Mouse (Mus musculus): ENCODE results near the gene Aurkb.

Gene Aurkb

DNA sequence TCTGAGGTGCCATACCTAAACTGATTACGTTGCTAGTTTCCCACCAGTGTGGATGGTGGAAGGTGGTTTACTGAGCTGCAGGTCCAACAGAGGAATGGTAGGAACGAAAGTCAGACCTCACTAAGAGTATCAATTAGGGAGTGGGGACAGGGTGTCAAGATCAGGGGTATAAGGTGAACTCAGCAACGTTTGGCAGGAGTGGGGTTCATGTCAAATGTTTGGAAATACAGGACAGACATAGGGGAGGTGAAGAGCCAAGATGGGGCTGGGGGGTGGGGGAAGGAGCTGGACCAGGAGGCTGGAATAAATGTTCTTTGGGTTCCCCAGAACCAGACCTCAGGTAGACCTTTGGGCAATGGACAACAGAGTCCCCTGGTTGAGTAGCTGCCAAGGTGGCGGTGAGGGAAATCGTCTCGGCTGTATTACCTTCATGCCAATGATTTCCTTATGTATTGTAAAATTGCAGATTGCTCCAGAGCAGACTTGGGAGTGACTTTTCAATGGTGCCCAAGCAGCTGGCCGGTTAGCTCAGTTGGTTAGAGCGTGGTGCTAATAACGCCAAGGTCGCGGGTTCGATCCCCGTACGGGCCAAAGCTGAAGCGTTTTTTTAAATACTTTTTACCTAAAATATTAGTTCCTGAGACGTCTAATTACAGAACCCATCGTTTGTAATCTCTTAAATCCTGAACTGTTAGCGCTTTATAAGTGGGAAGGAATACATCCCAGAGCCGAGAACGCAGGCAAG, 8.8 kb upstream of the Aurkb start:
- peak; percentile 81 for DNase-seq (ENCODE audit: low read depth, low spot score)

DNA sequence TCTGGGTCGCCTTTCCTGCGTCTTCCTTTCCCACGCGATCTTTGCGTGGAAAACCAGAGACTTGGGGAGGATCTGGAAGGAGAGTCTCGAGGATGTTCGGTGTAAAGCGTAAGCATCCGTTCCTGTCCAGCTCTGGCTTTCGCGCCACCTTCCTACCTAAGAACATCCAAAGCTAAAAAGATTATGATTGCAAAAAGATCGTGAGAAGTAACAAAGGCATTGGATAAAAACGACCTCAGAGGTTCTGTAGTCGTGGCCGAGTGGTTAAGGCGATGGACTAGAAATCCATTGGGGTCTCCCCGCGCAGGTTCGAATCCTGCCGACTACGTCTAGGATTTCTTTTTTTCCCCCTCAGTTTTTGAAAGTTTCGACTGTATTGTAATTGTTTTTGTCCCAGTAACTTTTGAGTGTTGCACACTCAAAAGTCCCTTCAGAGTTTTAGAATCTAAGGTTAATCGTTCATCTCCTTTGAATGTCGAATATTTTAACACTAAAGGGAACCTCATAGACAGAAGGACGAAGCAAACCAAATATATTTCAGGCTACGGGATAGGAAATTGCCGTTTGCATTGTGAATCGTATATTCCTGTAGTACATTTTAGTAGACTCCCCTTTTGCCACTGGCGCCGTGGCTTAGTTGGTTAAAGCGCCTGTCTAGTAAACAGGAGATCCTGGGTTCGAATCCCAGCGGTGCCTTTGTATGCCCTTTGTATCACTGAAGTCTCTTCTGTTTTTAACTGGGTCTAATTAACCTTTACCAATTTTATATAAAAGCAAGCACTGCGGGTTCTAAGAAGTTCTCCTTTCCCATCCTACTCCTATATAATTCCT, 8.0 kb upstream of the Aurkb start:
- DNase-seq (ENCODE audit: low read depth, low spot score), result peak; percentile 82

DNA sequence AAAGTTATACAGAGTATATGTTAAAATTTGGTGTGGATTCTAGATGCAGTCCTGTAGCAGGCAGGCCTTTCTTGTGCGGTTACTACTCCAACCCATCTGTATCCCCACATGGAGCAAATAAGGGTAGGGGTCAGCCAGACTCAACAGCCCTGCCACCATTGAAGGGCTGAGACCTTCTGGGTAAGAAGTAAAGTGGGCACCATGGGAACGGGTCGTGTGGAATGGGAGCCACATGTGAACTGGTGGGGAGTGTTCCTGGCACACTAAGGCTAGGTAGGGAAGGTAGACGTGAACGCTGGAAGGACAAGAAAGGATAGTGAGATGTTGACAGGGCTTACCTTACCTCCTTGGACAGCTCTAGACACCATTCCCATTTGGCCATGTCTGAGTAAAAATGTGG, 7.3 kb upstream of the Aurkb start:
- DNase-seq (ENCODE audit: low read depth, low spot score), result no peak

DNA sequence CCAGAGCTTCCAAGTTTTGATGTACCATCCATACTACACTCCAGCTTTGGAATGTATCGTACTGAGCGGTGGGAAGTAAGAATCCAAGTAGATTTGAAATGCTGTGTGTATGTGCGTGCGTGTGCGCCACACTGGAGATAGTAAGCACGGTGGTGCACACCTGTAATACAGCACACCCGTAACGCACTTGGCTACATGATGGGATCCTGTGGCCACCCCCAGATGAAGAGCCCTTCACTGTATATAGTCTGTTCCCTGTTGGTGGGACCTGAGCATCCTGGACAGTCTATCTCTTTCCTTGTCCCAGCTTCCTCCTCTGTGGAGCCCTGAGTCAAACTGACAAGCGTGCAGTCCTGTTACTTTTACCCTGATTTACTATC, 938 bp downstream of the Aurkb start:
- DNase-seq (ENCODE audit: low read depth, low spot score), result no peak

DNA sequence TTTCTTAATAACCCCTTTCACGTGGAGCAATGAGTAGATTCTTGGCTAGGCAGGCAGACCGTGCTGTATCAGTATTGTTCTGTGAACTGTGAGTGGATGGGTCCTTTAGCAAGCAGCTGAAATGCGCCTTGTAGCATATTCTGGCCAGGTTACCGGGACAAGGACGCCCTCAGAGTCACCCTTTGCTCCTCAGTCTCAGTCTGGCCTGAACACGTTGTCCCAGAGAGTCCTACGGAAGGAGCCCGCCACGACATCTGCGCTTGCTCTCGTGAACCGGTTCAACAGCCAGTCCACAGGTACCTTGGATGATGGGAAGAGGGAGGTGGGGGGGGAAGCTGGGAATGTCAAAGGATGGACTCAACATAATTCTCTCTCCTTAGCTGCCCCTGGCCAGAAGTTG, 2.1 kb downstream of the Aurkb start:
- no peak for DNase-seq (ENCODE audit: low read depth, low spot score)

DNA sequence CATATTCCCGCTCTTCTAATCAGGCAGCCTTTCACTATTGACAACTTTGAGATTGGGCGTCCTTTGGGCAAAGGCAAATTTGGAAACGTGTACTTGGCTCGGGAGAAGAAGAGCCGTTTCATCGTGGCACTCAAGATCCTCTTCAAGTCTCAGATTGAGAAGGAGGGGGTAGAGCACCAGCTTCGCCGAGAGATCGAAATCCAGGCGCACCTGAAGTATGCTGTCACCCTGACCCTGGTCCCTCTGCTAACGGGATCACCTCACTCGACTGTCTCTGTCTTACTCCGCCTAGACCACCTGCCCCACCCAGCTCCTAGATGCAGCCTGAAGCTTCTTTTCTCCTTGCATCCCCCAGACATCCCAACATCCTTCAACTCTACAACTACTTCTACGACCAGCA, 2.7 kb downstream of the Aurkb start:
- no peak for DNase-seq (ENCODE audit: low read depth, low spot score)

DNA sequence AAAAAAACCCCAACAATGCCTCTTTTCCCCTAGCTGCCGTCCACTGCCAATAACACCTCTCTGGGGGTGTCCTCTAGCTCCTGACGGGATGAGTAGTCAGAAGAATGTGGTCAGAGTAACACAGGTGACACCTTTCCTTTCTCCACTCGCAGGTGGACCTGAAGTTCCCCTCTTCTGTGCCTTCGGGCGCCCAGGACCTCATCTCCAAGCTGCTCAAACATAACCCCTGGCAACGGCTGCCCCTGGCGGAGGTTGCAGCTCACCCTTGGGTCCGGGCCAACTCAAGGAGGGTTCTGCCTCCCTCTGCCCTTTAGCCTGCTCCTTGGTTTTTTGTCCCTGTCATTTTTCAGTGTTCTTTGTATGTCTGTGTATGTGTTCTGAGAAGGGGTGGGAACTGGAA, 5.3 kb downstream of the Aurkb start:
- DNase-seq (ENCODE audit: low read depth, low spot score), result no peak

DNA sequence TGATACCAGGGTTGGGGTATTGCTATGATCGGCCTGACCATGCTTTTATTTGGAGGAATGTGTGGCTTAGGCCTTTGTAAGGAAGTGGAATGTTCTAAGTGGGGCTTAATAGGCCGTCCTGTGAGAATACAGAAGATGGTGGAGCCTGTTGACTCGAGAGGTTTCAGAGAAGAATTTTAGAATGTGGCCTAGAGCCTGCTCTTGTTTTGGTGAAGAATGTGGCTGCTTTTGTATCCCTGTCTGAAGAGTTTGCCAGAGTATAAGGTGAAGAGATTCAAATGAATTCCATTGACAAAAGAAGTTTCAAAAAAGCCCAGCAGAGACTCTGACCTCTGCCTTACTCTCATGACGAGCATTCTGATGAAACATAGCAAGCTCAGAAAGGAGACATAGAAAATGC, 6.3 kb downstream of the Aurkb start:
- DNase-seq (ENCODE audit: low read depth, low spot score), result no peak

DNA sequence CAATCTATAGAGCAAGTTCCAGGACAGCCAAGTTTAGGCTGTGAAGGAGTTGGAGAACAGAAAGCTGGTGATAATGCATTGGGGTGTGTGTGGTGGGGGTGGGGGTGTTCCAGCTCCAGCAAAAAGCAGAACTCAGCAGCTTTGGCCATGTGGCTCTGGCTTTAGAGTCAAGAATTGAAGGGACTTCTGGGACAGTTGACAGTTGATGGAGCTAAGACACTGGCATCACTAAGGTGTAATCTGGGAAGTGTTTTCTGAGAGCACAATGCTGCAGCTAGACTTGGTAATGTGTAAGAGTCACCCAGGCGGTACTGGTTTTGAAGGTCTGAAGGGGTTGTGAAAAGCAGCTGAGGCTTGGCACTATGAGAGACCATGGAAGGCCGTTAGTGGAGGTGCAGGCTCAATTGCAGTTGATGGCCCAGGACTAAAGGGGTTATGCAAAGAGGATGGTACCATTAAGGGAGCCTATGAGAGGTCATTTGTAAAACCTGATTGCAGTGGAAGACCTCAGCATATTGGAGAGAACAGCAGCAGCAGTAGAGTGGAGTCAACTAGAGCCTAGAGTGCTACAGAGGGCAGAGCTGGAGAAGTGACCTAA, 7.5 kb downstream of the Aurkb start:
- DNase-seq (ENCODE audit: low read depth, low spot score), result no peak

DNA sequence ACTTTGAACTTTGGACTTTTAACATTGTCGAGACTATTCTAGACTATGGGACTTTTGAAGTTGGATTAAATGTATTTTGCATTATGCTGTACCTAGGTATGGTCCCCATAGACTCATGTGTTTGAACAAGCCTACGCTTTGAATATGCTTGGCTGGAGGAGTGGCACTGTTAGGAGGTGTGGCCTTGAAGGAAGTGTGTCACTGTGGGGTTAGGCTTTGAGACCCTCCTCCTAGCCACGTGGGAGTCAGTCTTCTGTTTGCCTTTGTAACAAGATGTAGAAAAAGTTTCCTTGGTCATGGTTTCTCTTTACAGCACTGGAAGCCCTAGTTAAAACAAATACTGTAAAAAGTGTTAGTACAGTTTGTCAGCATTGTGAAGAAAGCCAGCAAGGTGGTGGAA, 8.4 kb downstream of the Aurkb start:
- no peak for DNase-seq (ENCODE audit: low read depth, low spot score)

DNA sequence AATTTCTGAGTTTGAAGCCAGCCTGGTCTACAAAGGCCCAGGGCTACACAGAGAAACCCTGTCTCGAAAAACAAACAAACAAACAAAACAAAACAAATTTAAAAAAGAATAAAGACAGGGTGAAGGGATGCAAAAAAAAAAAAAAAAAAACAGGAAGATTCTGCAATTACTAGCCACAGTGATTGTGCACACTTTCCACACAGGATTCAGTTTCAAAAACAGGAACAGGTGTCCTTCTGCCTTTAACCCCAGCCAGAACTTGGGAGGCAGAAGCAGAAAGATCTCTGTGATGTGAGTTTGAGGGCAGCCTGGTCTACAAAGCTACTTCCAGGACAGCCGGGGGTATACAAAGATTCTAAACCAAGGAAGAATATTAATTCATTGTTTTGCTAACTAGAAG, 12.8 kb downstream of the Aurkb start:
- no peak for DNase-seq (ENCODE audit: low read depth, low spot score)

DNA sequence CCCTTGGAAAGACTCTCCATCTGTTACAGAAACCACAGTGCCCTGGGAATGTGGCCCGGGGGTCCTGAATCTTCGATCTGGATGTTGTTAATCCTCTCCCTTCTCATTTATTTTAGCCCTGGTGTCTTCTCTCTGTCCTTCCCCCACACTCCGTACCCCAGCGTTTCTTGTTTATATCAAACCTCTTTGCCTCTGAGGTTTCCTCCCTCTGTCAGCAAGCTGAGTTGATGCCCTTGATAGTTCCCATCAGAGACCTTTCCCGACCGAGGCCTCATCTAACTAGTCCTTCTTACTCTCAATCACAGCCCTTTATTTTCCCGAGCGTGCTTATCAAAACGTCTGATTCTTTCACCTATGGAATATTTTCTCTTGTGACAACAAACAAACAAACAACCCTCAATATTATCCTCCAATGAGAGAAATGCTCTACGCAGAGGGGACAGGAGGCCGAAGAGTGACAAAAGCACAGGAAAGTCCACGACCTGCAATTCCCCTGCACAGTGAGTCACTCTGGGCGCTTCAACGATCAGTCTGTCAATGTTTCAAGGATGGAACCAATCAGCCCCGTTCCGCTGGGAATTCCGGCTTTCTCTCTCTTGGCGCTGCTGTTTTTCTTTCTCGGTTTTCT, 13.4 kb downstream of the Aurkb start:
- no peak for DNase-seq (ENCODE audit: low read depth, low spot score)

DNA sequence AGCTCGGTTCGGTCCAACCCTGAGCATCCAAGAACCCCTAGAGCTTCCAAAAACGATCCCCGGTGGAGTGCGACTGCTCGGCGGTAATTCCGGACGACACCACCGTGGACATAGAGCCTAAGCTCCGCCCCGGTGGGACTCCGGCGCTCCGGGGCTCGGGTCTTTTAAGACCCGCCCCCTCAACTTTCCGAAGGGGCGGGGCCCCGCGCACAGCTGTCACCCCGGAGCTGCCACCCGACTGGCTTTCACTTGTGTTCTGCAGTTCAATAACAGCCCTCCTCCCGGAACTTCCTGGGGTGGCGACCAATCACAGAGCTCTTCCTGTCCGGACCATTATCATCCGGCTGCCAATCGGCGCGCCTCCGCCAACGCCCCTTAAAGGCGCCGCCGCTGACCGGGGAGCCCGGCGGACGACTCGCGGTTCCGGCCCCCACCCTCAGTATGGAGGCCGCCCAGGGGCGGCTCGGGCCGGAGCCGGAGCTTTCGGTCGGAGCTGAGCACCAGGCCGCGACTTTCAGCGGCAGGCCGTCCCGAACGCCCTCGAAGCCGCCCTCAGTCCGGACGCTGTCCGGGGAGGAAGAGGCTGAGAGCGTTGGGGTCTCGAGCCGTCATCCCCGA, 14.0 kb downstream of the Aurkb start, which contains the start of gene Borcs6:
Borcs6 (plus strand) TSS at position 361 of the 618 bp plus-strand sequence.
- DNase-seq (ENCODE audit: low read depth, low spot score), result peak; percentile 90

DNA sequence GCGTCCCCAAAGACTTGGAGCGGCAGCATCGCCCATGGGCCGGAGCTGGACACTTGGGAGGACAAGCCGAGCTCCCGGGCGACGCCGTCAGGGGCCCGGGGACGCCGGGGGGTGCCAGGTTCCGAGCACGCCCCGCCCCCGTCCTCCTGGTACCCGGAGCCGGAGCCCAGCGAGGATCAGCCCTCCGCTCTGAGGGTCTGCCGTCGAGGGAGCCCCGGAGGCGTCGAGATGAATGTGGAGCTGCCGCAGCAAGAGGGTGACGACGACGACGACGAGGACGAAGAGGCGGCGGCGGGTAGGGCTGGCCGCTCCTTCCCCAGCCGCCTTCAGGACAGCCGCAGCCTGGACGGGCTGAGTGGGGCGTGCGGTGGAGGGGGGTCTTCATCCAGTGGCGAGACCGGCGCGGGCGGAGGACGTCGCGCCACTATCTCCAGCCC, 14.5 kb downstream of the Aurkb start:
- DNase-seq (ENCODE audit: low read depth, low spot score), result no peak

DNA sequence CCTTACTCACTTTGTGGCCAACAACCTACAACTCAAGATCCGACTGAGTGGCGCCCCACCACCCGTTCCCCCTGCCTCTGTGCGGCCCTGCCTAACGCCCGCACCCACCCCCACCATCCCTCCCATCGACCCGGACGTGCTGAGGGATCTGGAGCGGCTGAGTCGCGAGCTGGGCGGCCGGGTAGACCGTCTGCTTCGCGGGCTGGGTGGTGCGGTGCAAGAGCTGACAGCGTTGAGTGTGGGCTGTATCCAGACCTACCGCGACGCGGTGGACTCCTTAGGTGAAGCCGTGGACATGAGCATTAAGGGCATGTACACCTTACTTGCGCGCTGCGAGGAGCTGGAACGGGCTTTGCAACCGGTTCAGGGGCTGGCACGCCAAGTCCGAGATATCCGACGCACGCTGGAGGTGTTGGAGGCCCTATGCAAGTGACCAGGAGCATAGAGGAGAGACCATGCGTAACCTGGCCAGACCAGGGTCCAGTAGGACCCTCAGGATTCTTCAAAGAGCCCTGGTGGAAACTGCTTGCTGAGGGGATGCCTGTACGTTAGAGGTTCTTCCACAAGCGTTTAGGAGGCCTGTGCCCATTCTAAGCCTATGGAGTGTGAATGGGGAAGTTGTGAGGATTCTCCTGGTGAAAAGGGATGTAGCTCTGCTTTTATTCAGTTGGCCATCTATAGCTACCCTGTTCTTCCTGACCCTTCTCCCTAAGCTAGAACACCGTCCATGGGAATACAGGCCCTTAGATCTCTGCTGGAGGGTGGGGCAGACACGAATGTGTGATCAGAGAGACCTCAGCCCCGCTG, 15.2 kb downstream of the Aurkb start:
- no peak for DNase-seq (ENCODE audit: low read depth, low spot score)

DNA sequence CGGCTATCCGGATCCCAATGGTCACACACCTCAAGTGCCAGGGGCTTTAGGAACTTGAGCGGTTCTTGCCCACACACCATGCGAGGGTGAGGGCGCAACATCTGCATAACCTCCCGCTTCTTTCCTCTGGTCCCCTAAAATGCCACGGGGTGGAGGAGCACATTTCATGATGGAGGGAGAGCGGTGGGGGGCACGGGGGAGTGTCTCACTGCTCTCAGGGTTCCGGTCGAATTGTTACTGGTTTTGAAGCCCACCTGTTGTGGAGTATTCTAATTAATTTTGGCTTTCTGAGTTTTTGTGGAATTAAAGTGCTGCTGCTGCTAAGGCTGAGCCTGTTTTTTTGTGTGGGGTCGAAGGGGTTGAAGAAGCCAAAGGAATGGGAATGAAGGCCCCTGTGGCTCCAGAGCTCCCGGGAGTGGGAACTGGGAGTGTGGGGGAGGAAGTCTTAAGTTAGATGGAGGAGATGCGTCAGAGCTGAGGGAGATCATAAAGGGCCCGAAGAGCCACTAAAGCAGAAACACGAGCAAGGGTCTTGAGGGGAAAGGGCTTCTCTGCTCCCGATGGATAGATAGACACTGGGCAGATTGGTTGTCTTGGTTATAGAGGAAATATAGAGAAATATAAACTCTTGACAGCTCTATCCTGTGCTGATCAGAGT, 15.9 kb downstream of the Aurkb start:
- no peak for DNase-seq (ENCODE audit: low read depth, low spot score)

DNA sequence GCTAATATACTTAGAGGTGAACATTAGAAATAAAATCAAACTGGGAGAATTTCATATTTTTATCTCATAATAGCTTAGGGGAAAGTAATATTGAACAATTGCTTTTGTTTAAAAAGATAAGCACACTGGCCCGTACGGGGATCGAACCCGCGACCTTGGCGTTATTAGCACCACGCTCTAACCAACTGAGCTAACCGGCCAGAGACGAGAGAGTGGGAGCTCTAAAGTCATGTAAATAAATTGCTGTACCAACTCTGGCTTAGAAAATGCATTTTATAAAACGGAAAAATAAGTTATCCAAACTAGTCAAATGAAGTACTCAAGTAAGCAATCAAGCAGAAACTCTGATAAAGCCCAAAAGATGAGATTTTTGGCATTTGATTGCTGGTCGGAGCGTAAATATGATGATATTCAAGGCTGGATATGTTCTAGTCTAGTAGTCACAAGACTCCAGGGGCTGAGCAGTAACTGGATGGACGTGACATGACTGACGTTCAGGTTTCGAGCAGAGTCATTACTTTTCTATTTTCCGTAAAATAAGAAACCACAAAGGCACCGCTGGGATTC, 16.8 kb downstream of the Aurkb start:
- DNase-seq (ENCODE audit: low read depth, low spot score), result no peak

DNA sequence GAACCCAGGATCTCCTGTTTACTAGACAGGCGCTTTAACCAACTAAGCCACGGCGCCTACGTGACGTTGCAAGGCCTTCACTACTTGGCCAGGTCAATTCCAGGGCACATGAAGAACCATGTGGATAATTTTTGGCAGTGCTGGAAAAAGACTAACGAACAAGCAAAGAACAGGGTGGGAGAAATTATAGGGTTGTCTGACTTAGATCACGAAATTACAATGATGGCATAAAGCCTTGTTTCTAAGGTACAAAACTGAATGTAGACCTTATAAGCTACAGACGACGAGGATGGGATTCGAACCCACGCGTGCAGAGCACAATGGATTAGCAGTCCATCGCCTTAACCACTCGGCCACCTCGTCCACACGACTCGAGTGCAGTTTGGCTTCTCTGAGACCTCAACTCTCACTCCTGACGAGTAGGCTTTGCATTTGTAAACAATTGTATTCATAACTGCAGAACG, 17.3 kb downstream of the Aurkb start:
- peak; percentile 88 for DNase-seq (ENCODE audit: low read depth, low spot score)

DNA sequence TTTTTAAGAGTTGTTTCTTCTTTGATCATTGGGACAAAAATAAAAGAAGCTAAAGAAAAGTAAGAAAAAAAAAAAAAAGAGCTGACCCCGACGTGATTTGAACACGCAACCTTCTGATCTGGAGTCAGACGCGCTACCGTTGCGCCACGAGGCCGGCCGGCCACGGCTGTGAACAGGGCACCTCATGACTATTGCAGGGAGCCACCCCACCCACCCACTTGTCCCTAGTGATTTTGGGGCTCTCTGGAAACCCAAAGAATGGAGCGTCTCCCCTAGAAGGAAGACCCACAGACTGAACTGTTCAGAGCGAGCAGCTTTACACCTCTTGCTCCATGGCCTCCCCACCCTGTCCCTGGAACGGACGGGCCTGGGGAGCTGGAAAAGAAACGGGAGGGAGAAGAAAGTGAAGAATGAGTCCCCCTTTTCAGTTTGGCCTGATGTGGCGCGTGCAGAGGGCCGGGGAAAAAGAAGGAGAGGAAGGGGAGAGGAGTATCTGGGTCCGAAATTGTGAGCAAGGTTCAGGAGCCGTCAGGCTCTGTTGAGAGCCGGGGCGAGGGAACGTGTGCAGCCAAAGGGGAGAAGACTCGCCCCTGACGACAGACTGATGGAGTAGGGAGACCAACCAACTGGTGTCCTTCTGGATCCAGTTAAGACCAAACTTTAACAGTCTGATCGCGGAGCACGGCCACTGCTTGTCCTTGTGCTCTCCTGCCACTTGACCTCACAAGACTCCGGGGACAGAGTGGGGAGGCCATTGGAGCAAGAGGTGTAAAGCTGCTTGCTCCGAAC, 18.2 kb downstream of the Aurkb start:
- peak; percentile 74 for DNase-seq (ENCODE audit: low read depth, low spot score)

All from embryo, embryonic 11.5 days (tissue).